Mouse (Mus musculus): ENCODE data around the gene Stk33. TPM values are rescaled to one million over a fixed set of nuclear protein-coding genes. Genes with fewer than 3 reads are reported as not detected.

Gene Stk33
- polyA plus RNA-seq, 1 experiment from 2014 or later = 0.61 TPM

DNA sequence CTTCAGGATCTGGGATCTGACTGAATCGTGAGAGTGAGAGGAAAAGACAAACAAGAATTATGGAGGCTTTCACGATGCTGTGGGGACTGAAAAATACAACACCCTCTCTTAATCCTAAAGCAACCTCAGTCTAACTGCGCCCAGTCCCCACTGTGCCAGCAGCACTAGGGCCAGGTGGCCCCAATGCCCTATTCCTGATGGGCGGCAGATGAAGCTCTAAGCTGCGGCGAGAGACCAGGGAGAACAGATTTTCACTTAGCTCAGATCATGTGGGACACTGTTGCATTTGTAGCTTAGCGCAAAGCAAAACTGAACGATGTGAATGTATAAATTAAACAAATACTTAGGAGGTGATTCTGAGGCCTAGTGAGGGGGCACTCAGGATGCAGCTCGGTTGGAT is 113.7 kb downstream of the Stk33 start:
- Histone ChIP-seq H3K27me3 (ENCODE audit: insufficient read depth, low read length) (no peaks in the 10 kb centered on the region), H3K4me2 (no peak overlapping the region), H3K9ac (no peak overlapping the region), H3K4me1 (ENCODE audit: insufficient read depth) (no peaks in the 10 kb centered on the region), H3K27ac (ENCODE audit: low read depth) (no peak overlapping the region), H3K36me3 (ENCODE audit: insufficient read depth) (no peaks in the 10 kb centered on the region), H3K9me3 (ENCODE audit: low read depth, low read length) (no peaks in the 10 kb centered on the region), H3K4me3 (ENCODE audit: low read depth, low read length) (no peak overlapping the region)
- WGBS = 51% methylated on average over 9 of the region's 9 CpGs
- no peak for ATAC-seq (ENCODE audit: insufficient read depth)
- no peak for TF ChIP-seq CTCF (IDR thresholded peaks at IDR 0.05; ENCODE audit: low read depth)
- no peak for DNase-seq

DNA sequence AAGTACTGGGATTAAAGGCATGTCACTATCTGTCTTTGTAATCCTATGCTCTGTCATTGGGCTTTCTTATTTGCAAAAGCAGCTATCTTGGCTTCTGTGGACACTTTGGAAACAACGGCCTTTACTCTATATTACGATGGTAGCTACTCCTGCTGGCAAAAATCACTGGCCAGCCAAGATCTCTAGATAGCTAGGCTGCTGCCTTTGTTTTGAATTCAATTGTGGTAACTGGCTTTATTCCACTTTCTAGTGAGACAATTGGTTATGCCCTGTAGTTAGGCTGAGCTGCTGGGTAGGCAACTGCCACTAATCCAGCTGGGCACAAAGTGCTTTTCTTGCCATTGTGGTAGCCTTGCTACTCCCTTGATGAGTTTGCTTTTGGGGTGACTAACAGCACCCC is 129.4 kb downstream of the Stk33 start:
- no peak for ATAC-seq (ENCODE audit: insufficient read depth)
- no peak for DNase-seq
- no peak overlapping the region for H3K27ac ChIP-seq (ENCODE audit: low read depth)
- no peak for TF ChIP-seq CTCF (IDR thresholded peaks at IDR 0.05; ENCODE audit: low read depth)
- no peak overlapping the region for H3K9ac ChIP-seq
- no peaks in the 10 kb centered on the region for H3K4me1 ChIP-seq (ENCODE audit: insufficient read depth)
- no peaks in the 10 kb centered on the region for H3K9me3 ChIP-seq (ENCODE audit: low read depth, low read length)
- no peak overlapping the region for H3K4me3 ChIP-seq (ENCODE audit: low read depth, low read length)
- no peaks in the 10 kb centered on the region for H3K36me3 ChIP-seq (ENCODE audit: insufficient read depth)
- H3K4me2 ChIP-seq = no peak overlapping the region
- H3K27me3 ChIP-seq (ENCODE audit: insufficient read depth, low read length) = no peaks in the 10 kb centered on the region
- 87% methylated on average over 2 of the region's 2 CpGs for WGBS

- Histone ChIP-seq H3K4me1 (ENCODE audit: insufficient read depth) (no peaks in the 10 kb centered on the region), H3K9me3 (ENCODE audit: low read depth, low read length) (no peaks in the 10 kb centered on the region), H3K4me2 (no peak overlapping the region), H3K4me3 (ENCODE audit: low read depth, low read length) (no peak overlapping the region), H3K36me3 (ENCODE audit: insufficient read depth) (no peaks in the 10 kb centered on the region), H3K27ac (ENCODE audit: low read depth) (no peak overlapping the region), H3K9ac (no peak overlapping the region), H3K27me3 (ENCODE audit: insufficient read depth, low read length) (no peaks in the 10 kb centered on the region)
- no peak; the same call in 1 of the 2 replicates for ATAC-seq (ENCODE audit: insufficient read depth)
- 89% methylated on average over 3 of the region's 3 CpGs for WGBS
- no peak for TF ChIP-seq CTCF (IDR thresholded peaks at IDR 0.05; ENCODE audit: low read depth)
- no peak for DNase-seq
These were observed 143.1 kb downstream of the Stk33 start for GRCm38 (mm10) chr7:109295807-109296206.

GRCm38 (mm10) chr7:109295351-109295750 is 143.5 kb downstream of the Stk33 start:
- no peak for ATAC-seq (ENCODE audit: insufficient read depth)
- Histone ChIP-seq H3K4me1 (ENCODE audit: insufficient read depth) (no peaks in the 10 kb centered on the region), H3K9me3 (ENCODE audit: low read depth, low read length) (no peaks in the 10 kb centered on the region), H3K27ac (ENCODE audit: low read depth) (no peak overlapping the region), H3K36me3 (ENCODE audit: insufficient read depth) (no peaks in the 10 kb centered on the region), H3K4me3 (ENCODE audit: low read depth, low read length) (no peak overlapping the region), H3K4me2 (no peak overlapping the region), H3K9ac (no peak overlapping the region), H3K27me3 (ENCODE audit: insufficient read depth, low read length) (no peaks in the 10 kb centered on the region)
- TF ChIP-seq CTCF (IDR thresholded peaks at IDR 0.05; ENCODE audit: low read depth) = no peak
- no peak for DNase-seq
- WGBS = 62% methylated on average over 5 of the region's 5 CpGs

DNA sequence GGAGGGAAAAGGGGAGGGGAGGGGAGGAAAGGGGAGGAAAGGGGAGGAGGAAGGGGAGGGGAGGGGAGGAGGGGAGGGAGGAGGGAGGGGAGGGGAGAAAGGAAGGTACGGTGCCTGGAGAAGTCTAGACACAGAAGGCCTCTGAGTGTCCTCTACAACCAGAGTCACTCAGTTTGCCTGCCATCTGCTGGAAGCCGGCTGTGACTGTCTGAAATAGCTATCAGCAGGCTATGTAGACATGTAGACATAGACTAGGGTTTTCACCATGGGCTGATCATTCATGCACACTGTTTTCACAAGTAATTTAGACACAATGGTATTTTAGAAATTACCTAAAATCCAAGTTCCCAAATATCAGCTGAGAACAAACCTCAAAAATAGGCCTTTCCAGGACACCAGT is 148.4 kb downstream of the Stk33 start:
- H3K9ac ChIP-seq = no peak overlapping the region
- peak; percentile 33; the same call in 1 of the 2 replicates for TF ChIP-seq CTCF (IDR thresholded peaks at IDR 0.05; ENCODE audit: low read depth)
- 20% methylated on average over 2 of the region's 2 CpGs for WGBS
- H3K4me1 ChIP-seq (ENCODE audit: insufficient read depth) = no peaks in the 10 kb centered on the region
- H3K4me2 ChIP-seq = no peak overlapping the region
- no peak for ATAC-seq (ENCODE audit: insufficient read depth)
- no peak overlapping the region for H3K4me3 ChIP-seq (ENCODE audit: low read depth, low read length)
- H3K9me3 ChIP-seq (ENCODE audit: low read depth, low read length) = no peaks in the 10 kb centered on the region
- DNase-seq = peak; percentile 27
- H3K27me3 ChIP-seq (ENCODE audit: insufficient read depth, low read length) = no peaks in the 10 kb centered on the region
- no peak overlapping the region for H3K27ac ChIP-seq (ENCODE audit: low read depth)
- H3K36me3 ChIP-seq (ENCODE audit: insufficient read depth) = no peaks in the 10 kb centered on the region

DNA sequence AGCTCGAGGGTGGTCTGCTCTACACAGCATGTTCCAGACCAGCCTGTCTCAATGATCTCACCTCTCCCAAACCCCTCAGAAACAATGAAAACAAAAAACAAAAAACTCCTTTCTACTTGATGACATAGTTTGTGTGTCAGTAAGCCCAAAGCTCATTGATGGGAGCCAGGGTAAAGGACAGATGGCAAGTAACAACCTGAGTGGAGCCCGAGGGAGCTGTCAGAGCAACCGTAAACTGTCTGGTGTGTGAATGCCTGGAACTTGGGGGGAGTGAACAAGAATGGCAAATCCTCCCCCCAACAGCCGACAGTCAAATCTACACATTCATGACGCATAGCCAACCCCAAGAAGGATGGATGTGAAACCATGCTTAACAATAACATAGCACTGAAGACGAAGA is 149.8 kb downstream of the Stk33 start:
- DNase-seq = no peak
- H3K4me3 ChIP-seq (ENCODE audit: low read depth, low read length) = no peak overlapping the region
- 53% methylated on average over 6 of the region's 6 CpGs for WGBS
- H3K9ac ChIP-seq = no peak overlapping the region
- no peaks in the 10 kb centered on the region for H3K27me3 ChIP-seq (ENCODE audit: insufficient read depth, low read length)
- H3K27ac ChIP-seq (ENCODE audit: low read depth) = no peak overlapping the region
- no peak for TF ChIP-seq CTCF (IDR thresholded peaks at IDR 0.05; ENCODE audit: low read depth)
- H3K4me2 ChIP-seq = no peak overlapping the region
- H3K9me3 ChIP-seq (ENCODE audit: low read depth, low read length) = no peaks in the 10 kb centered on the region
- H3K36me3 ChIP-seq (ENCODE audit: insufficient read depth) = no peaks in the 10 kb centered on the region
- ATAC-seq (ENCODE audit: insufficient read depth) = no peak
- H3K4me1 ChIP-seq (ENCODE audit: insufficient read depth) = no peaks in the 10 kb centered on the region

DNA sequence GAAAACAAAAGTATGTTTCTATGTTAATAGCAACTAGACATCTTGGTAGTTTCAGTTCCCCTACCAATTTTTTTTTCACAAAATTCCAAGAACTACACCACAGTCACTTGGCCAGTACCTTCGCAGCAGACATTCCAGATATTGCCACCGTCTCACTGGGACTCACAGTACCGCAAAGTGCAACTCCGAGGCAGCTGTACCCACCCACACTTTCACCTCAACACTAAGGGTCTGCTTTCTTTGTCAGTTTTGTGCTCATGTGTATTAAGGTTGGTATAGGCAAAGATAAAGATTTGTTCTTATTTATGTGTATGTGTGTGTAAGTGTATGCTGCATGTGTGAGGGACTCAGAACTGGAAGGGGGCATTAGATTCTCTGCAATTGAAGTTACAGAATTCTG is 156.8 kb downstream of the Stk33 start:
- no peak overlapping the region for H3K4me3 ChIP-seq (ENCODE audit: low read depth, low read length)
- no peak overlapping the region for H3K9ac ChIP-seq
- 88% methylated on average over 4 of the region's 4 CpGs for WGBS
- no peaks in the 10 kb centered on the region for H3K9me3 ChIP-seq (ENCODE audit: low read depth, low read length)
- H3K27ac ChIP-seq (ENCODE audit: low read depth) = no peak overlapping the region
- H3K36me3 ChIP-seq (ENCODE audit: insufficient read depth) = no peaks in the 10 kb centered on the region
- H3K4me1 ChIP-seq (ENCODE audit: insufficient read depth) = peaks cover 4% of the 10 kb centered on the region; the same call in 1 of the 2 replicates
- no peaks in the 10 kb centered on the region for H3K27me3 ChIP-seq (ENCODE audit: insufficient read depth, low read length)
- no peak overlapping the region for H3K4me2 ChIP-seq
- DNase-seq (no peak), ATAC-seq (ENCODE audit: insufficient read depth) (no peak)
- no peak for TF ChIP-seq CTCF (IDR thresholded peaks at IDR 0.05; ENCODE audit: low read depth)

DNA sequence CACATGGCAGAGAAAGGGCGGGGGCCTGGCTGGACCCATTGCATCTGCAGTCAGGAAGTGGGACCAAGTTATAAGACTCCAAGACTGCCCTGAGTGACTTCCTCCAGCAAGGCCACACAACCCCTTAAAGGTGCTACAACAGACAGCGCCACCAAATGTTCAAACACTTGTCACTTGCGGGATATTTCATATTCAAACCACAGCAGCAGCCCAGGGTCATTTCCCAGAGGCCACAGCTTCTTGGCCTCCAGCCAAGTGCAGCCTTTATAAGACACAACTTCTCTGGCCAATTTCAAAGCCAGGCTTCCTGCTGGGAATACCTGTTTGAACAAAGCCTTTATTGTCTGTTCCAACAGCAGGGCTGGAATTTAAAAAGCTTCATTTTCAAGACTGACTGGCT is 162.3 kb downstream of the Stk33 start:
- ATAC-seq (ENCODE audit: insufficient read depth) (peak; percentile 75; the same call in 1 of the 2 replicates), DNase-seq (peak; percentile 85)
- H3K4me1 ChIP-seq (ENCODE audit: insufficient read depth) = peaks cover 4% of the 10 kb centered on the region; the same call in 1 of the 2 replicates
- no peak overlapping the region for H3K4me3 ChIP-seq (ENCODE audit: low read depth, low read length)
- no peaks in the 10 kb centered on the region for H3K36me3 ChIP-seq (ENCODE audit: insufficient read depth)
- H3K27me3 ChIP-seq (ENCODE audit: insufficient read depth, low read length) = no peaks in the 10 kb centered on the region
- no peak overlapping the region for H3K9ac ChIP-seq
- no peak overlapping the region for H3K4me2 ChIP-seq
- H3K9me3 ChIP-seq (ENCODE audit: low read depth, low read length) = no peaks in the 10 kb centered on the region
- 41% methylated on average over 3 of the region's 3 CpGs for WGBS
- TF ChIP-seq CTCF (IDR thresholded peaks at IDR 0.05; ENCODE audit: low read depth) = peak; percentile 37
- peak overlapping the region; percentile 92 for H3K27ac ChIP-seq (ENCODE audit: low read depth)
